Mouse (Mus musculus) G1E (cell line): ENCODE data around the gene Dlst.

Experiments
- CTCF ChIP-seq: IDR thresholded peaks from 2 replicates; pipeline ENCODE4 v1.5.1; 2012; ENCODE audit warnings: low read depth, low read length, inconsistent platforms, mixed read lengths
- GATA1 ChIP-seq: IDR thresholded peaks from 2 replicates; pipeline ENCODE4 v1.6.1; 2012; ENCODE audit warnings: borderline replicate concordance, low read length, inconsistent platforms, mixed read lengths

DNA sequence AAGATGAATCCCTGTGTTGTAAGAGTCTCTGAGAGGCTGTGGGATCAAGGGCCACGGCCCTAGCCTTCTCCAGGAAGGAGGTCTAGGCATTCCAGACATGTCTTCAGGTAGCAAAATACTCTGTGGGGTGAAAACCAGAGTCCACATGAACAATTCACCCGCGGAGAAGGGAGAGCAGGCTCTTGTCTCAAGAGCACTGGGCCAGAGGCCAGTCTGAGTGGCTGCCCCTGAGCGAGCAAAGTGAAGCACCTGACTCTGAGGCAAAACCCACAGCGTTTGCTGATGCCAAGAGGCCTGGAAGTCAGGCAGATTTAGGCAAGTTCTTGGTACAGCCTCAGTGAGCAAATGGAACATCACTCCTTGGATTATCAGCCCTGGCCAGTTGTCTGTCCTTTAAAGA lies 73.5 kb downstream of the Dlst start:
- TF ChIP-seq CTCF, result no peak
- TF ChIP-seq GATA1, result no peak
